Mouse (Mus musculus) right cerebral cortex, postnatal 4 days (tissue): ENCODE results near the gene Hist1h2bc.
A peak's percentile ranks its signal among the peaks of the same experiment; 100 is the strongest.

ENCODE experiments used
- DNase-seq: peaks from one replicate; pipeline ENCODE4 v3.0.0-alpha.2; 2022

Hist1h2bc gene

GRCm38 (mm10) chr13:23738677-23739068, 54.7 kb downstream of the Hist1h2bc start, which contains the start of gene Hist1h1c:
TSS of gene Hist1h1c (plus strand) at chr13:23738808.
- DNase-seq, result peak; percentile 84

GRCm38 (mm10) chr13:23739069-23739921, 55.3 kb downstream of the Hist1h2bc start:
- peak; percentile 83 for DNase-seq

GRCm38 (mm10) chr13:23739922-23740252, 55.9 kb downstream of the Hist1h2bc start:
- no peak for DNase-seq

GRCm38 (mm10) chr13:23740256-23740840, 56.3 kb downstream of the Hist1h2bc start:
- DNase-seq, result no peak

- no peak for DNase-seq
Measured at GRCm38 (mm10) chr13:23740910-23741309, 56.9 kb downstream of the Hist1h2bc start.

GRCm38 (mm10) chr13:23742007-23742406, 58.0 kb downstream of the Hist1h2bc start:
- DNase-seq, result no peak
